Mouse (Mus musculus) ES-E14 (cell line): ENCODE measurements around the gene Tmem123. TPM values are rescaled to one million over a fixed set of nuclear protein-coding genes. Genes with fewer than 3 reads are reported as not detected.

Source experiments
- DNase-seq: peaks from one replicate; pipeline ENCODE4 v3.0.0-alpha.2; 2013; ENCODE audit warnings: low read depth, low spot score
- H3K27ac ChIP-seq: 2 replicates; pipeline ENCODE4 v1.5.1; 2012; ENCODE audit warnings: low read depth, mild to moderate bottlenecking, low read length, moderate library complexity, mixed read lengths; ENCODE audit not compliant: poor library complexity, insufficient read depth, severe bottlenecking
- H3K36me3 ChIP-seq: 2 replicates; pipeline ENCODE4 v1.6.1; 2012; ENCODE audit warnings: mild to moderate bottlenecking, low read length, moderate library complexity, mixed read lengths; ENCODE audit not compliant: control insufficient read depth, poor library complexity, insufficient read depth, severe bottlenecking
- H3K4me1 ChIP-seq, 2 experiments: fragments of 150-350 bp in 1 of 2; sonication (generic) in 1 of 2; 2 replicates each; pipeline ENCODE4 v1.6.1; 2012; ENCODE audit warnings: low read length in 2 of 2, mild to moderate bottlenecking in 1 of 2, mixed read lengths in 1 of 2; ENCODE audit not compliant: control insufficient read depth in 2 of 2, insufficient read depth in 2 of 2, poor library complexity in 1 of 2
- H3K4me3 ChIP-seq, 2 experiments: fragments of 150-350 bp in 1 of 2; sonication (generic) in 1 of 2; 2 replicates each; pipeline ENCODE4 v1.5.1; 2012; ENCODE audit warnings: low read length in 2 of 2, low read depth in 1 of 2, mild to moderate bottlenecking in 1 of 2, mixed read lengths in 1 of 2; ENCODE audit not compliant: insufficient read depth in 1 of 2, poor library complexity in 1 of 2, severe bottlenecking in 1 of 2
- H3K9ac ChIP-seq: 2 replicates; pipeline ENCODE4 v1.6.1; 2012; ENCODE audit warnings: low read depth, mild to moderate bottlenecking, low read length, mixed read lengths; ENCODE audit not compliant: poor library complexity, insufficient read depth, severe bottlenecking
- H3K9me3 ChIP-seq: fragments of 150-350 bp; sonication (generic); 2 replicates; pipeline ENCODE4 v1.6.1; 2012; ENCODE audit warnings: low read depth, mild to moderate bottlenecking, low read length; ENCODE audit not compliant: control insufficient read depth, insufficient read depth
- CHD2 ChIP-seq: IDR thresholded peaks from 2 replicates; pipeline ENCODE4 v1.6.1; 2014; ENCODE audit warnings: mild to moderate bottlenecking, low read depth, low read length, inconsistent platforms
- HCFC1 ChIP-seq: IDR thresholded peaks from 2 replicates; pipeline ENCODE4 v1.6.1; 2012; ENCODE audit warnings: low read length, inconsistent platforms, borderline replicate concordance; ENCODE audit not compliant: insufficient read depth
- MAFK ChIP-seq: IDR thresholded peaks from 2 replicates; pipeline ENCODE4 v1.6.1; 2014; ENCODE audit warnings: mild to moderate bottlenecking, low read depth, low read length, inconsistent platforms; ENCODE audit not compliant: insufficient read depth
- ZC3H11A ChIP-seq: IDR thresholded peaks from 2 replicates; pipeline ENCODE4 v1.6.1; 2012; ENCODE audit warnings: low read depth, mild to moderate bottlenecking, inconsistent platforms, low read length, borderline replicate concordance
- ZNF384 ChIP-seq: IDR thresholded peaks from 2 replicates; pipeline ENCODE4 v1.6.1; 2012; ENCODE audit warnings: low read depth, low read length, inconsistent platforms
- in situ Hi-C, 2 experiments: fragments of 600-800 bp; cut with MboI; formaldehyde crosslinking; loops; one replicate each; pipeline ENCODE4 v1.15.1; 2025; ENCODE audit warnings: low sequenced_read_pairs in 2 of 2, inconsistent platforms in 1 of 2; ENCODE audit not compliant: unreplicated experiment in 2 of 2
- total RNA-seq: library from RNA; depleted of rRNA; stranded (reverse); fragments of 300-350 nt; gene quantifications from 2 replicates; pipeline ENCODE4 v1.2.3, GENCODE M21; 2012

The Tmem123 gene
- total RNA-seq, 1 experiment, result 27.5 TPM

GRCm38 (mm10) chr9:7728997-7729396 lies 34.8 kb upstream of the Tmem123 start:
- Histone ChIP-seq H3K4me3 (no peak overlapping the region), H3K9ac (no peak overlapping the region), H3K27ac (no peak overlapping the region), H3K9me3 (no peaks in the 10 kb centered on the region), H3K4me1 (no peaks in the 10 kb centered on the region), H3K36me3 (no peaks in the 10 kb centered on the region)
- TF ChIP-seq ZNF384, result no peak
- DNase-seq, result no peak
- in situ Hi-C loops, result no loop called here

DNA sequence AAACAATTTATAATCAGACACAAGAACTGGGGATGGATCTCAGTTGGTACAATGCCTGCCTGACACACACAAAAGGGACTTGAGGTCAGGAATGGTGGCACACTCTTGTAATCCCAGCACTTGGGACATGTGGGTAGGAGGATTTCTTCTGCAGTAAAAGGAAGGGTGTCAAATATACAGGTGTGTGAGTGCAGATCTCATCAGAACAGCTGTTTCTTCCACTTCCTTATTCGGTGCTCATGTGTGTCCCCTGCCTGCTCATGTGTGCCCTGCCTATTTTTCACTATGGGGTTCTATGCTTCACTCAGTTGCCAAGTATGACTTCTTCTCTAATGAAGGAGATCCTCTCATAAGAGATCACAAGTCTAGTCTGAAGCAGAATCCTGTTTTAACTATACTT lies 21.1 kb upstream of the Tmem123 start:
- no peak for DNase-seq
- H3K4me3 ChIP-seq, result no peak overlapping the region
- in situ Hi-C loops, result no loop called here
- no peak overlapping the region for H3K27ac ChIP-seq
- H3K9ac ChIP-seq, result no peak overlapping the region
- no peaks in the 10 kb centered on the region for H3K36me3 ChIP-seq
- no peaks in the 10 kb centered on the region for H3K4me1 ChIP-seq
- H3K9me3 ChIP-seq, result no peaks in the 10 kb centered on the region
- TF ChIP-seq ZNF384 (no peak), CHD2 (no peak), HCFC1 (no peak), MAFK (no peak), ZC3H11A (no peak)

GRCm38 (mm10) chr9:7744156-7744555 lies 19.7 kb upstream of the Tmem123 start:
- Histone ChIP-seq H3K4me3 (no peak overlapping the region), H3K9me3 (no peaks in the 10 kb centered on the region), H3K9ac (no peak overlapping the region), H3K27ac (no peak overlapping the region), H3K4me1 (no peaks in the 10 kb centered on the region), H3K36me3 (no peaks in the 10 kb centered on the region)
- TF ChIP-seq CHD2 (no peak), MAFK (no peak), ZNF384 (no peak)
- in situ Hi-C loops, result no loop called here
- DNase-seq, result no peak

GRCm38 (mm10) chr9:7748881-7749280 lies 15.0 kb upstream of the Tmem123 start:
- TF ChIP-seq CHD2 (no peak), HCFC1 (no peak), ZC3H11A (no peak), MAFK (no peak), ZNF384 (no peak)
- Histone ChIP-seq H3K36me3 (no peaks in the 10 kb centered on the region), H3K9me3 (no peaks in the 10 kb centered on the region), H3K27ac (no peak overlapping the region), H3K9ac (no peak overlapping the region), H3K4me1 (no peaks in the 10 kb centered on the region), H3K4me3 (no peak overlapping the region)
- DNase-seq, result no peak
- in situ Hi-C loops, result no loop called here

DNA sequence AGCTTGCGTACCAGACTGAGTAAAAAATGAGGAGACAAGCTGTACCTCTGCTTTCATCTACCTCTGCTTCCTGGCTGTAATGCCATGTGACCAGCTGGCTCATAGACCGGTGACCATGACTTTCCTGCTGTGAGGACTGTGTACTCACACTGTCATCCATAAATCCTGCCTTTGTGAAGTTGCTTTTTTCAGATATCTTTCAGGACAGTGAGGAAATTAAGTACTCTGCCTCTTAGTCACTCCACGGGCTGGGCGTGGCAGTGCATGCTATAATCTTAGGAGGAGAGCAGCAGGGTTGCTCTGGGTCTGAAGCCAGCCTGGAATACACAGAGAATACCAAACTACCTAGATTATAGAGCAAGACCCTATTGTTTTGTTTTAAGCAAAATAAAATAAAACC lies 14.3 kb upstream of the Tmem123 start:
- Histone ChIP-seq H3K4me1 (no peaks in the 10 kb centered on the region), H3K27ac (no peak overlapping the region), H3K9me3 (no peaks in the 10 kb centered on the region), H3K36me3 (no peaks in the 10 kb centered on the region), H3K9ac (no peak overlapping the region), H3K4me3 (no peak overlapping the region)
- DNase-seq, result no peak
- in situ Hi-C loops, result no loop called here
- TF ChIP-seq ZC3H11A, result no peak
- no peak for TF ChIP-seq CHD2
- TF ChIP-seq ZNF384, result no peak
- TF ChIP-seq MAFK, result no peak
- TF ChIP-seq HCFC1, result no peak
